Mouse (Mus musculus) thymus, adult 2 months (tissue): ENCODE results near the gene Xpr1.

ENCODE experiments used
- CTCF ChIP-seq: fragments of 200-500 bp; IDR thresholded peaks from 2 replicates; pipeline ENCODE4 v1.5.1; 2012; ENCODE audit warnings: mild to moderate bottlenecking, control low read depth, low read length, moderate library complexity, borderline replicate concordance; ENCODE audit not compliant: control insufficient read depth, poor library complexity, insufficient read depth; ENCODE audit errors: extremely low read depth
- POLR2A ChIP-seq: fragments of 200-500 bp; IDR thresholded peaks from 2 replicates; pipeline ENCODE4 v1.6.1; 2012; ENCODE audit warnings: mild to moderate bottlenecking, low read length, control low read depth, moderate library complexity; ENCODE audit not compliant: control insufficient read depth, poor library complexity, insufficient read depth; ENCODE audit errors: extremely low read depth

GRCm38 (mm10) chr1:155253126-155253525, 164.1 kb downstream of the Xpr1 start:
- TF ChIP-seq POLR2A (no peak), CTCF (no peak)
